Mouse (Mus musculus) MN1 (cell line): ENCODE measurements around the gene Zfp319.
A peak's percentile ranks its signal among the peaks of the same experiment; 100 is the strongest.

Experiments used
- DNase-seq: peaks from one replicate; pipeline ENCODE4 v3.0.0-alpha.2; 2016; ENCODE audit warnings: low spot score

Zfp319 gene

GRCm38 (mm10) chr8:95351461-95351860, 19.7 kb upstream of the Zfp319 start:
- DNase-seq = peak; percentile 63

- peak; percentile 89 for DNase-seq
Observed at GRCm38 (mm10) chr8:95348811-95349630, 17.3 kb upstream of the Zfp319 start.

- no peak for DNase-seq
Observed at GRCm38 (mm10) chr8:95348356-95348755, 16.6 kb upstream of the Zfp319 start.

- DNase-seq = peak; percentile 82
Observed at GRCm38 (mm10) chr8:95346643-95347545, 15.1 kb upstream of the Zfp319 start.

GRCm38 (mm10) chr8:95344668-95345067, 12.9 kb upstream of the Zfp319 start:
- no peak for DNase-seq

GRCm38 (mm10) chr8:95341721-95342120, 10.0 kb upstream of the Zfp319 start:
- no peak for DNase-seq

GRCm38 (mm10) chr8:95336363-95336762, 4.6 kb upstream of the Zfp319 start:
- no peak for DNase-seq

GRCm38 (mm10) chr8:95335706-95336105, 4.0 kb upstream of the Zfp319 start:
- no peak for DNase-seq

GRCm38 (mm10) chr8:95332437-95333199, 868 bp upstream of the Zfp319 start:
- DNase-seq = no peak

- no peak for DNase-seq
Observed at GRCm38 (mm10) chr8:95331156-95331719, 512 bp downstream of the Zfp319 start.

- no peak for DNase-seq
Observed at GRCm38 (mm10) chr8:95330367-95330766, 1.4 kb downstream of the Zfp319 start.

- DNase-seq = no peak
Observed at GRCm38 (mm10) chr8:95327866-95328465, 3.8 kb downstream of the Zfp319 start.

GRCm38 (mm10) chr8:95326822-95327221, 4.9 kb downstream of the Zfp319 start:
- DNase-seq = no peak

GRCm38 (mm10) chr8:95324646-95325045, 7.1 kb downstream of the Zfp319 start:
- no peak for DNase-seq

- DNase-seq = no peak
Observed at GRCm38 (mm10) chr8:95323201-95323600, 8.5 kb downstream of the Zfp319 start.

- no peak for DNase-seq
Observed at GRCm38 (mm10) chr8:95320224-95321139, 11.3 kb downstream of the Zfp319 start.

GRCm38 (mm10) chr8:95315350-95315749, 16.4 kb downstream of the Zfp319 start:
- no peak for DNase-seq

- no peak for DNase-seq
Observed at GRCm38 (mm10) chr8:95314707-95315106, 17.0 kb downstream of the Zfp319 start.

GRCm38 (mm10) chr8:95313857-95314256, 17.9 kb downstream of the Zfp319 start:
- DNase-seq = no peak

- DNase-seq = no peak
Observed at GRCm38 (mm10) chr8:95312836-95313235, 18.9 kb downstream of the Zfp319 start.
